Mouse (Mus musculus): Measurements from ENCODE around the gene Lrrc45. TPM values are rescaled to one million over a fixed set of nuclear protein-coding genes. Genes with fewer than 3 reads are reported as not detected.
A peak's percentile ranks its signal among the peaks of the same experiment; 100 is the strongest.
"Not testable (repeated sequence)": the region's sequence is repeated elsewhere in the genome, so short reads cannot be mapped to it uniquely, and the experiment has no call there.

The Lrrc45 gene
- 43.0 and 44.4 TPM in 2 replicates for polyA plus RNA-seq (2015; fragmentation: Nextera tagmentation; extraction: Ambion mirVana)

DNA sequence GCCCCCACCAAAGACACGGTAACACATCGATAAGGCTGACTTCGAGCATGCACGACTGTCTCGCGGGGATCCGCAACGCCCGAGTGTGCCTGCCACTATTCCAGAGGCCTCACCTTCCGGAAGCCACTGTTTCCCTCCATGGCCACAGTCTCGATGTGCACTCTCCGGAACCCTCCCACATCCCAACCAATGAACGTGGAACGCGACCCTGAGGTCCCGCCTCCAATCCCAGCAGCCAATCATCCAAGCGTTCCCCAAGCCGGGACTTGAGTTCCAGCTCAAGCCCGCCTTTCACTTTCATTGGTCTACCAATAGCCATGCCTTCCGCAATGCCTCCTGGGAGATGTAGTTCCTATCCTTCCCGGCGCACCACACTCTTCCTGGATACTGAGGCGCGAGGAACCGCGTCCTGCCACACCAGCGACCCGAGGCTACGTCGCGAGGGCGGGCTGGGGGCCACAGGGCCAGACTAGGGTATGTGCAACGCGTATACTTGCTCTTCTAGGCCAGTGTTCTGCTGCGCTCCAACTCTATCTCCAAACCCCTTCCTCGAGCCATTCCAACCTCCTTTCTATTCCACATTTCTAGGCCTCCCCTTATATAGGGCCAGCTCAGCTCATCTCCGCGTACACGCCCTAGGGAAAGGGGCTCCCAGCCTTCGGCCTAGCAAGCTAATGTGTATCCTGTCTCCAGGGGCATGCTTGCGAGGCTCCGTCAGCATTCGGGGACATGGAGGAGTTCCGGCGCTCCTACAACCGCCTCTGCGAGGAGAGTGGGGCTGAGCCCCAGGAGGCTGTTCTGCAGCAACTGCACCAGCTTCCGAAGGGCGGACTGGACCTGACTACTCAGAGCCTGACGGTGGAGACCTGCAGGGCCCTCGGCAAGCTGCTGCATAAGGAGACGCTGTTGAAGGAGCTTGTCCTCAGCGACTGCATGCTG is at the start of gene Lrrc45, which contains the start of gene Cenpx:
Lrrc45 (plus strand) TSS at position 346 of the 939 bp plus-strand sequence.
Cenpx (minus strand) TSS at position 159 of the 939 bp plus-strand sequence.
- H3K27ac ChIP-seq (ENCODE audit: low read length) = peak within 1 kb of the TSS; percentile 73
- ATAC-seq = peak; percentile 94
- H3K27me3 ChIP-seq (replicated peaks; ENCODE audit: control insufficient read depth, insufficient read depth, low read length) = no peaks in the 10 kb centered on the region
- H3K4me3 ChIP-seq (ENCODE audit: low read length) = peak within 1 kb of the TSS; percentile 73
- no peaks in the 10 kb centered on the region for H3K36me3 ChIP-seq (ENCODE audit: control insufficient read depth, insufficient read depth, low read length)
- H3K4me1 ChIP-seq (ENCODE audit: control insufficient read depth, insufficient read depth, low read length) = peaks cover 31% of the 10 kb centered on the region
- WGBS = 1% methylated on average over 53 of the region's 53 CpGs
- no peaks in the 10 kb centered on the region for H3K9me3 ChIP-seq (ENCODE audit: control insufficient read depth, low read length)
- H3K4me2 ChIP-seq (ENCODE audit: low read depth, low read length) = peak within 1 kb of the TSS; percentile 99
- peak within 1 kb of the TSS; percentile 81 for H3K9ac ChIP-seq (ENCODE audit: low read depth, low read length)

DNA sequence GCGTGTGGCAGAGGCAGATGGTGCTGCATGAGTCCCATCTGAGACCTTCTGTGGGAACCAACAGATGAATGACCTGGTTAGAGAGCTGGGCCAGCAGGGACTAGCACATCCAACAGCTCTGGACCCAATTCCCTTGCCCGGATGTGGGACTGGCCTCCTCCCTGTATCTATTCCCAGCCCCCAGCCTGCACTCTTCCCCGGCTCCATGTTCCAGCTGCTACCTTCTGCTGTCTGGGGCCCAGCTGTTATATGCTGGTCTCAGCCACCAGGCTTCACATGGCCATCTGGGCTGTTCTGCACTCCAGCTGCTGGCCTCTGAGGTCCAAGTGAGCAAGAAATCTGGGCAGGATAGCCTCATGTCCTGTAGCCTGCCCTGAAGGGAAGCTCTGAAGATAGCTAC is 48.3 kb upstream of the Lrrc45 start:
- WGBS = 71% methylated on average over 3 of the region's 3 CpGs

DNA sequence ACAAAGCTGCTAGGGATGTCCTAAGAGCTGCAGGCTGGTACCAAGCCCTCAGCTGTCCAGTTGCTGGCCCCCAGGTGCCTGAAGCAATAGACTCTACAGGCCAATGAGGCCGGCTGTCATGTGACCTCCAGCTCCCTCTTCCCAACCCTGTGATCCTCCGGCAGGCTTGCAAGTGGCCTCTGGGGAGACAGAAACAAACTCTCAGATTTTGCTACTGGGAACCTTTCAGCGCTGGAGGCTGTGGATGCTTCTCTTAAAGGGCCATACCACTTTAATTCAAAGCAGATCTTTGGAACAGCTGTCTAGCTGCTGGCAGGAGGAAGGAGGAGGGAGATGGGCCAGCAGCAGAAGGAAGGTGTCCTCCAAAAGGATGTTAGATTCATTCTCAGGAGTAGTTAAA is 47.1 kb upstream of the Lrrc45 start:
- no peak for ATAC-seq
- Histone ChIP-seq H3K36me3 (ENCODE audit: control insufficient read depth, insufficient read depth, low read length) (no peaks in the 10 kb centered on the region), H3K27ac (ENCODE audit: low read length) (no peak overlapping the region), H3K9ac (ENCODE audit: low read depth, low read length) (no peak overlapping the region), H3K27me3 (replicated peaks; ENCODE audit: control insufficient read depth, insufficient read depth, low read length) (peaks cover 30% of the 10 kb centered on the region), H3K4me1 (ENCODE audit: control insufficient read depth, insufficient read depth, low read length) (no peaks in the 10 kb centered on the region), H3K4me2 (ENCODE audit: low read depth, low read length) (no peak overlapping the region), H3K4me3 (ENCODE audit: low read length) (no peak overlapping the region), H3K9me3 (ENCODE audit: control insufficient read depth, low read length) (no peaks in the 10 kb centered on the region)
- 10% methylated on average over 3 of the region's 3 CpGs for WGBS

More for the DNA sequence above, 48.3 kb upstream of the Lrrc45 start:
- peaks cover 42% of the 10 kb centered on the region for H3K27me3 ChIP-seq (replicated peaks; ENCODE audit: control insufficient read depth, insufficient read depth, low read length)
- peak overlapping the region; percentile 37; the same call in 1 of the 2 replicates for H3K9ac ChIP-seq (ENCODE audit: low read depth, low read length)
- no peak overlapping the region for H3K4me2 ChIP-seq (ENCODE audit: low read depth, low read length)
- no peaks in the 10 kb centered on the region for H3K9me3 ChIP-seq (ENCODE audit: control insufficient read depth, low read length)
- peaks cover 8% of the 10 kb centered on the region for H3K4me1 ChIP-seq (ENCODE audit: control insufficient read depth, insufficient read depth, low read length)
- peak; percentile 35; the same call in 1 of the 2 replicates for ATAC-seq
- H3K27ac ChIP-seq (ENCODE audit: low read length) = no peak overlapping the region
- no peak overlapping the region for H3K4me3 ChIP-seq (ENCODE audit: low read length)
- no peaks in the 10 kb centered on the region for H3K36me3 ChIP-seq (ENCODE audit: control insufficient read depth, insufficient read depth, low read length)

DNA sequence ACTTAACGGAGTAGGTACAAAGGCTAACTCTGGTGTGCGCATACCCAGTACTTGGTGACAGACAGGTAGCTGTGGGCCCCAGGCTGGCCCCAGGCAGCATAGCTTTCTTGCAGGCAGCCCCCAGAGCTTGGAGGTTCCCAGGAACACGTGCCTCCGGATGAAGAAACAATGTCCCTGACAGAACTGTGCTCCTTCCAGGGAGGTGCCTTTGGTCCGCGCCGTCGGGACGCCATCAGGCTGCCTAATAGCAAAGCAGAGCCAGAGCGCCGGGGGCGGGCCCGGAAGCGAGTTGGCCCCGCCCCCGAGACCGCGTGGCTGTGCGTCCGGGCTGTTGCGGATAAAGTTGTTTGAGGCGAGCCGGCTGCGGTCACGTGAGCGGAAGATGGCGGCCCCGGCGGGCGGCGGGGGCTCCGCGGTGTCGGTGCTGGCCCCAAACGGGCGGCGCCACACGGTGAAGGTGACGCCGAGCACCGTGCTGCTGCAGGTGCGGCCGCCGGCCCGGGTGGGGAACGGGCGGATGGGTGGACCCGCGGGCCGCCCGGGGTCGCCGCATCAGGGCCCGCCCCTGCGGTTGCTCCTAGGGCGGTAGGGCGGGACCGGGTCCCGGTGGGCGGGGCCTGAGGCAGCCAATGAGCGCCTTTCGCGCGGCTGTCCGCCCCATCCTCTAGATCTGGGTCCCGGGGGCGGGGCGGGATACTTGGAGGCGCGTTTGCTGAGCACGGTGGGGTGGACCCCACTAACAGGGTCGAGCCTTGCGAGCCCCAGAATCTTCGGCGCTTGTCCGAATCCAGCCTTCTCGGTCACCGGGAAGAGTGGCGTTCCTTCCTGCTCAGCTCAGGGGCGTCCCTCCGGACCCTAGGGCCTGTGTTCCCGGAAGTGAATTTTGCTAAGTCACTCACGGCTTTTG is 40.8 kb upstream of the Lrrc45 start, which contains the start of gene Aspscr1:
Aspscr1 (plus strand) TSS at position 287 of the 907 bp plus-strand sequence.
- WGBS = 1% methylated on average over 82 of the region's 83 CpGs

DNA sequence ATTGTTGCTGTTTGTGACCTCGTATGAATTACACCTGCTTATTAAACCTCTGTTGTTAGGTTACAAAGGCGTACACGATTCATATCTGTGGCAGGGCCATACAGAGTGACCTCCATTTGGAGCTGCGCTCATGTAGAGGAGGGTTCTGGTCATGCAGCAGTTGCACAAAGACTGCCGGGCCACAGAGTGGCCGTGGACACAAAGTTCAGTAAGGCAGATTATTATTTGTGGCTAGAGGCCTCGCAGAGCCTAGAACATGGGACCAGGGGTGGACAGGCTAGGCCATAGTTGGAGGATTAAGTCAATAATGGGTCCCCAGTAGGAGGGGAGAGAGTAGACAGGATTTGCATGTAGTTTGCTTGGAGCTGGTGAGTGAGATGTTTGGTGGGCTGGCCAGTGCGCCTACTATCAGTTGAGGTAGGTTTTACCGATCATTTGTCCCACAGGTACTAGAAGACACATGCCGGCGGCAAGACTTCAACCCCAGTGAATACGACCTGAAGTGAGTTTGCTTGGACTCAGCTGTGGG is 40.1 kb upstream of the Lrrc45 start:
- Histone ChIP-seq H3K4me2 (ENCODE audit: low read depth, low read length) (peak overlapping the region; percentile 67), H3K9me3 (ENCODE audit: control insufficient read depth, low read length) (no peaks in the 10 kb centered on the region), H3K27me3 (replicated peaks; ENCODE audit: control insufficient read depth, insufficient read depth, low read length) (no peaks in the 10 kb centered on the region), H3K27ac (ENCODE audit: low read length) (peak overlapping the region; percentile 73), H3K9ac (ENCODE audit: low read depth, low read length) (peak overlapping the region; percentile 74), H3K4me1 (ENCODE audit: control insufficient read depth, insufficient read depth, low read length) (peaks cover 5% of the 10 kb centered on the region; the same call in 1 of the 2 replicates), H3K36me3 (ENCODE audit: control insufficient read depth, insufficient read depth, low read length) (no peaks in the 10 kb centered on the region), H3K4me3 (ENCODE audit: low read length) (peak overlapping the region; percentile 75)
- ATAC-seq = peak; percentile 31
- 35% methylated on average over 12 of the region's 12 CpGs for WGBS

More for the DNA sequence above, 40.8 kb upstream of the Lrrc45 start, which contains the start of gene Aspscr1:
- peak; percentile 97 for ATAC-seq
- H3K9ac ChIP-seq (ENCODE audit: low read depth, low read length) = peak within 1 kb of the TSS; percentile 74
- H3K36me3 ChIP-seq (ENCODE audit: control insufficient read depth, insufficient read depth, low read length) = no peaks in the 10 kb centered on the region
- H3K4me1 ChIP-seq (ENCODE audit: control insufficient read depth, insufficient read depth, low read length) = peaks cover 5% of the 10 kb centered on the region; the same call in 1 of the 2 replicates
- no peaks in the 10 kb centered on the region for H3K27me3 ChIP-seq (replicated peaks; ENCODE audit: control insufficient read depth, insufficient read depth, low read length)
- peak within 1 kb of the TSS; percentile 75 for H3K4me3 ChIP-seq (ENCODE audit: low read length)
- peak within 1 kb of the TSS; percentile 73 for H3K27ac ChIP-seq (ENCODE audit: low read length)
- H3K4me2 ChIP-seq (ENCODE audit: low read depth, low read length) = peak within 1 kb of the TSS; percentile 67
- H3K9me3 ChIP-seq (ENCODE audit: control insufficient read depth, low read length) = no peaks in the 10 kb centered on the region

DNA sequence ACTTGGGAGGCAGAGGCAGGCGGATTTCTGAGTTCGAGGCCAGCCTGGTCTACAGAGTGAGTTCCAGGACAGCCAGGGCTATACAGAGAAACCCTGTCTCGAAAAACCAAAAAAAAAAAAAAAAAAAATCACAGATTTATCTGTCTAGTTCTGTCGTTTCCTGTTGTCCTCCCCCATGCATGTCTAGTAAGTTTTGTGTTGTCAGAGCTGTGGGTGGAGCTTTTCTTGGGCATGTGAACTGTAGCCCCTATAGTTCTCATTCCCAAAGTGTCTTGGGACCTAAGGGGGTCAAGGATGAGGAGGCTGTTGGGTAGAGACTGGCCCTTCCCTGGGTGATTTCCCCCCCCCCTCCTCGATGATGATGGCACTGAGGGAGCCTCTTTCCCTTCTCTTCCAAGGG is 37.9 kb upstream of the Lrrc45 start:
- H3K4me1 ChIP-seq (ENCODE audit: control insufficient read depth, insufficient read depth, low read length); H3K36me3 ChIP-seq (ENCODE audit: control insufficient read depth, insufficient read depth, low read length); H3K4me2 ChIP-seq (ENCODE audit: low read depth, low read length); H3K9ac ChIP-seq (ENCODE audit: low read depth, low read length); H3K9me3 ChIP-seq (ENCODE audit: control insufficient read depth, low read length); H3K27ac ChIP-seq (ENCODE audit: low read length); H3K4me3 ChIP-seq (ENCODE audit: low read length); H3K27me3 ChIP-seq (replicated peaks; ENCODE audit: control insufficient read depth, insufficient read depth, low read length); ATAC-seq: not testable (repeated sequence)
- WGBS = 86% methylated on average over 5 of the region's 5 CpGs

DNA sequence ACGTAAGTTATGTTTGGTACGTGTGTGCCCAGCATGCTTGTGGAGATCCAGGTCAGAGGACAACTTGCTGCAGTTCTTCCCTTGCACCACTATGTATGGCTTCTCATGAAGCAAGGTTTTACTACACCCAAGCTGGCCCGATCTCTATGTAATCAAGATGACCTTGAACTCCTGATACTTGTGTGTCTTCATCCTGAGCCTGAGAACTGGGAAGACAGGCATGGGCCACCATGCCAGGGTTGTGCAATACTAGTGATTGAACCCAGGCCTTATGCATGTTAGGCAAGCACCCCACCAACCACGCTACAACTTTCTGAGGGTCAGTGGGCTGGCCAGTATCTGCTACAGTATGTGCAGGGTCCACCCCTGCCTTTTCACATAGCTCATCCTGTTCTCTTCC is 36.8 kb upstream of the Lrrc45 start:
- WGBS = 78% methylated on average over 4 of the region's 4 CpGs
- no peak overlapping the region for H3K4me2 ChIP-seq (ENCODE audit: low read depth, low read length)
- ATAC-seq = no peak
- no peak overlapping the region for H3K9ac ChIP-seq (ENCODE audit: low read depth, low read length)
- H3K4me3 ChIP-seq (ENCODE audit: low read length) = no peak overlapping the region
- H3K27me3 ChIP-seq (replicated peaks; ENCODE audit: control insufficient read depth, insufficient read depth, low read length) = no peaks in the 10 kb centered on the region
- no peak overlapping the region for H3K27ac ChIP-seq (ENCODE audit: low read length)
- 0 out of 2 replicates have a peak, but pooled peaks cover 4% of the 10 kb centered on the region for H3K36me3 ChIP-seq (ENCODE audit: control insufficient read depth, insufficient read depth, low read length)
- no peaks in the 10 kb centered on the region for H3K9me3 ChIP-seq (ENCODE audit: control insufficient read depth, low read length)
- peaks cover 9% of the 10 kb centered on the region; the same call in 1 of the 2 replicates for H3K4me1 ChIP-seq (ENCODE audit: control insufficient read depth, insufficient read depth, low read length)

DNA sequence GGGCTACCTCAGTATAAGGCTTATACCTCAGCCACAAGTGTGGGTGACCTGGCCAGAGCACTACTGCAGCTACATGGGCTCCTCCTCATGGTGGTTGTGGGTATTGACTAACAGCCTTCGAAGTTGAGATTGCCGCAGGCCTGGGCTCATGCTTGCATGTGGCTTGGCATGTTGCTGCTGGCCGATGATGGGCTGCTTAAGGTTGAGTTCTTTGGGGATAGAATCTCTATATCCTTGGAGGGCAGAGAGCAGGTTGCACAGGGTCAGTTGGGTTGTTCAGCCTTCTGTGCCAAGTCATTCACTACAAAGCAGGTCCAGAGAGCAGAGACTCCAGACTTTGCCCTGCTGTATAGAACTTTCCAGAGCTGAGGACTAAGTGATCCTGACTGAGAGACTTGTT is 33.8 kb upstream of the Lrrc45 start:
- 0 out of 2 replicates have a peak, but pooled peaks cover 4% of the 10 kb centered on the region for H3K36me3 ChIP-seq (ENCODE audit: control insufficient read depth, insufficient read depth, low read length)

More for the DNA sequence above, 33.8 kb upstream of the Lrrc45 start:
- WGBS = 80% methylated on average over 3 of the region's 3 CpGs
- Histone ChIP-seq H3K4me2 (ENCODE audit: low read depth, low read length) (no peak overlapping the region), H3K9me3 (ENCODE audit: control insufficient read depth, low read length) (no peaks in the 10 kb centered on the region), H3K27me3 (replicated peaks; ENCODE audit: control insufficient read depth, insufficient read depth, low read length) (no peaks in the 10 kb centered on the region), H3K4me3 (ENCODE audit: low read length) (no peak overlapping the region), H3K4me1 (ENCODE audit: control insufficient read depth, insufficient read depth, low read length) (peaks cover 4% of the 10 kb centered on the region; the same call in 1 of the 2 replicates), H3K9ac (ENCODE audit: low read depth, low read length) (no peak overlapping the region), H3K27ac (ENCODE audit: low read length) (no peak overlapping the region)
- peak; percentile 49 for ATAC-seq
